Mouse (Mus musculus) kidney, postnatal 14 days (tissue): ENCODE measurements around the gene Grb10.

Experiments
- DNase-seq: peaks from one replicate; pipeline ENCODE4 v3.0.0; 2022; ENCODE audit warnings: mixed read lengths

The Grb10 gene

GRCm38 (mm10) chr11:11895479-11895878 lies 143.0 kb downstream of the Grb10 start:
- DNase-seq: no peak

- DNase-seq: no peak
Observed at GRCm38 (mm10) chr11:11893769-11894168, 144.7 kb downstream of the Grb10 start.

GRCm38 (mm10) chr11:11892993-11893602 lies 145.4 kb downstream of the Grb10 start:
- DNase-seq: no peak

GRCm38 (mm10) chr11:11891832-11892231 lies 146.7 kb downstream of the Grb10 start:
- no peak for DNase-seq

GRCm38 (mm10) chr11:11890139-11890741 lies 148.2 kb downstream of the Grb10 start:
- DNase-seq: no peak

- DNase-seq: no peak
Observed at GRCm38 (mm10) chr11:11888727-11889126, 149.8 kb downstream of the Grb10 start.

- no peak for DNase-seq
Observed at GRCm38 (mm10) chr11:11888051-11888450, 150.4 kb downstream of the Grb10 start.

GRCm38 (mm10) chr11:11886403-11886998 lies 152.0 kb downstream of the Grb10 start:
- DNase-seq: no peak

GRCm38 (mm10) chr11:11885921-11886320 lies 152.6 kb downstream of the Grb10 start:
- peak; percentile 33 for DNase-seq

- DNase-seq: no peak
Observed at GRCm38 (mm10) chr11:11885246-11885643, 153.2 kb downstream of the Grb10 start.

- no peak for DNase-seq
Observed at GRCm38 (mm10) chr11:11884533-11885245, 153.8 kb downstream of the Grb10 start.

- DNase-seq: no peak
Observed at GRCm38 (mm10) chr11:11881783-11882155, 156.7 kb downstream of the Grb10 start.

GRCm38 (mm10) chr11:11881026-11881782 lies 157.3 kb downstream of the Grb10 start:
- no peak for DNase-seq
